Mouse (Mus musculus) granulocyte monocyte progenitor cell, adult 5-6 weeks (primary cell): ENCODE results near the gene Gdf9. TPM values are rescaled to one million over a fixed set of nuclear protein-coding genes. Genes with fewer than 3 reads are reported as not detected.

Experiments
- ATAC-seq: replicated peaks from 2 replicates; pipeline ENCODE4 v1.8.0; 2016; ENCODE audit warnings: mild to moderate bottlenecking, moderate TSS enrichment, inconsistent platforms; ENCODE audit not compliant: poor library complexity, severe bottlenecking
- total RNA-seq, 2 experiments: library from RNA; stranded (forward) in 1 of 2; stranded (reverse) in 1 of 2; fragments of 200-712, 200-1000 nt in 1 of 2; fragments of >200 nt in 1 of 2; fragmentation: Nextera tagmentation in 1 of 2; gene quantifications; 2 replicates each; pipeline ENCODE4 v1.2.3; 2014 to 2017

Gene Gdf9
- total RNA-seq, 2 experiments from 2014 or later = 0.57 to 1.2 TPM

DNA sequence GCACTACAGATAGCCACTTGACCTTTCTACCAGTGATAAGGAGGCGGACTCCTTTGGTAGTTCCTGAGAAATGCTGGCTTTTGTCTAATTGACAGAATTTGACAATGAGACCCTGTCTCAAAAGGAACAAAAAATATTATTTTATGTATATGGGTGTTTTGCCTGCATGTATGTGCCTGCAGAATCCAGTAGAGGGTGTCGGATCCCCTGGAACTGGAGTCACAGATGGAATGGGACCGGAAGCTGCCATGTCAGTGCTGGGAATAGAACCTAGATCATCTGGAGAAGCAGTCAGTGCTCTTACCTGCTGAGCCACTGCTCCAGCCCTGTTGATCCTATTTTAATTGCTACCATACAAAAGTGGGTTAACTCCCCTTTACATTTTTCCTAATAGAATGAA is 41.9 kb downstream of the Gdf9 start:
- no peak for ATAC-seq

GRCm38 (mm10) chr11:53475620-53476019 is 44.8 kb downstream of the Gdf9 start:
- ATAC-seq = no peak

DNA sequence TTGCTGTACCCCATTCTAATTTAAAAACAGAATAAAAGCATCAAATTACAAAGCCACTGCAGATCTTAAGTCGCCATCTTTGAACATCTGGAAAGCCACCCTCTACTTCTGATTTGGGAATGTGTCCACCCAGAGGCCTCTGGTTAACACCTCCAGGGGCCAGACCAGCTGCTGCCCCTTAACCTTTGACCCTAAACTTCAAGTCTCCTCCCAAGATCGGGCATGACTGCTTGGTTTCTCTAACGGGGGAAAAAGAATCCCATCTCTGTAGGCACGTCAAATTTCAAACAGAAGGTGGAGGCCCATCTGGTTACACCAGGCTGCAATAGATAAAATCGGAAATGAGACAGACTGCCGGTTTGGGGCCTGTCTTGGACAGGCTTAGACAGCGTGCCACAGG is 47.0 kb downstream of the Gdf9 start:
- ATAC-seq = no peak

- ATAC-seq = peak; percentile 19
Measured at GRCm38 (mm10) chr11:53478383-53479170, 47.8 kb downstream of the Gdf9 start.

- ATAC-seq = no peak; the same call in 1 of the 2 replicates
Measured at GRCm38 (mm10) chr11:53479171-53479782, 48.5 kb downstream of the Gdf9 start.

DNA sequence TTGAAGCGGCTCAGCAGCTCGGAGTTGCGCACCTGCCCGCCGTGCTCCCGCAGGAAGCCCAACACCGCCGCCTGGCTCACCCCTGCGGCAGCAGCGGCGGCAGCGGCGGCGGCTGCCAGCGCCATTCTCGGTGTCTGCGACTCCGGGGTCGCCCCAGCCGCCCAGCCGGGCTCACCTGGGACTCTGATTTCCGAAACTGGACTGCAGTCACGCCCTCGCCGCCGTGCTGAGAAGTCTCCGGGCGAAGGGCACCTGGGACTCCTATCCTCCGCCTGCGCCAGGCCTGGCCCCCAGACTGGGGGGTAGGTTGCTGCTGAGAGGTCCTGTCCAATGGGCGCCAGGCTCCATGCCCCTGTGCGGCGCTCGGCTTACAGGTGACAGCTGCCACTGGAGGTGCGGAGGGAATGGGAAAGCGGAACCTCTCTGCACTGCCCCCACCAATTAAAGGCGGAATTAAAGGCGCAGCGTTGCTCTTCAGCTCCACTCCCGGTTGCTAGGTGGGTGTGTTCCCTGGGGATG is 49.0 kb downstream of the Gdf9 start, which contains the start of the genes Gm9945 and Sowaha:
Gm9945 (plus strand) TSS at position 384 of the 519 bp plus-strand sequence.
Sowaha (minus strand) TSS at position 492 of the 519 bp plus-strand sequence.
- ATAC-seq = peak; percentile 63

- ATAC-seq = no peak
Measured at GRCm38 (mm10) chr11:53481088-53481730, 50.4 kb downstream of the Gdf9 start.

GRCm38 (mm10) chr11:53483159-53483891 is 52.5 kb downstream of the Gdf9 start:
- ATAC-seq = no peak

DNA sequence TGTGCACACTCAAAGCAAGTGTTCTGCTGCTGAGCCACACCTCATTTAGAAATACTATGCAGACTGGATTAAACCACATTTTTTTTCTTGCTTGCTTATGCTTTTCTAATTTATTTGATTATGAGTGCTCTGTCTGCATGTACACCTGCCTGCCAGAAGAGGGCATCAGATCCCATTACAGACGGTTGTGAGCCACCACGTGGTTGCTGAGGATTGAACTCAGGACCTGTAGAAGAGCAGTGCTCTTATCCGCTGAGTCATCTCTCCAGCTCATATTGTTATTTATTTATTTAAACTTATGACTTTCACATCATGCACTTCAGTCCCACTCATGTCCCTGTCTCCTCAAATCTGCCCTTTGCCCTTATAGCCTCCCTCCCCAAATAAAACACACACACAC is 54.9 kb downstream of the Gdf9 start:
- no peak for ATAC-seq

- no peak for ATAC-seq
Measured at GRCm38 (mm10) chr11:53486351-53486750, 55.5 kb downstream of the Gdf9 start.

- peak; percentile 30 for ATAC-seq
Measured at GRCm38 (mm10) chr11:53486822-53487594, 56.2 kb downstream of the Gdf9 start.

Other genes starting within 250 kb of the Gdf9 start
- gene Hspa4, start 130.6 kb upstream of the Gdf9 start, total RNA-seq (2014; fragmentation: Nextera tagmentation) = 120 and 123 TPM in 2 replicates
- 507 and 516 TPM in 2 replicates for gene Hspa4, start 130.6 kb upstream of the Gdf9 start, total RNA-seq (2017)
- 18.5 TPM in 2 replicates for gene Zcchc10, start 106.3 kb upstream of the Gdf9 start, total RNA-seq (2014; fragmentation: Nextera tagmentation)
- 7.4 and 10.3 TPM in 2 replicates for gene Zcchc10, start 106.3 kb upstream of the Gdf9 start, total RNA-seq (2017)
- 52.9 and 69.9 TPM in 2 replicates for gene Aff4, start 80.2 kb upstream of the Gdf9 start, total RNA-seq (2014; fragmentation: Nextera tagmentation)
- 42.4 and 95.9 TPM in 2 replicates for gene Aff4, start 80.2 kb upstream of the Gdf9 start, total RNA-seq (2017)
- not detected in 2 replicates for gene Leap2, start 7.9 kb upstream of the Gdf9 start, total RNA-seq (2014; fragmentation: Nextera tagmentation)
- gene Leap2, start 7.9 kb upstream of the Gdf9 start, total RNA-seq (2017) = not detected in 2 replicates
- 221 and 287 TPM in 2 replicates for gene Uqcrq, start 192 bp upstream of the Gdf9 start, total RNA-seq (2014; fragmentation: Nextera tagmentation)
- 66.7 and 91.9 TPM in 2 replicates for gene Uqcrq, start 192 bp upstream of the Gdf9 start, total RNA-seq (2017)
- not detected in 2 replicates for gene Gm10447, start 26.1 kb downstream of the Gdf9 start, total RNA-seq (2014; fragmentation: Nextera tagmentation)
- gene Gm10447, start 26.1 kb downstream of the Gdf9 start, total RNA-seq (2017) = not detected in 2 replicates
- 0.30 TPM in 1 of 2 replicates, not detected in the other for gene Shroom1, start 26.2 kb downstream of the Gdf9 start, total RNA-seq (2014; fragmentation: Nextera tagmentation)
- not detected in 2 replicates for gene Shroom1, start 26.2 kb downstream of the Gdf9 start, total RNA-seq (2017)
- gene Gm9837, start 39.5 kb downstream of the Gdf9 start, total RNA-seq (2014; fragmentation: Nextera tagmentation) = not detected in 2 replicates
- gene Gm9837, start 39.5 kb downstream of the Gdf9 start, total RNA-seq (2017) = not detected in 2 replicates
- gene Gm9945, start 49.1 kb downstream of the Gdf9 start, total RNA-seq (2014; fragmentation: Nextera tagmentation) = not detected in 2 replicates
- gene Gm9945, start 49.1 kb downstream of the Gdf9 start, total RNA-seq (2017) = not detected in 2 replicates
- not detected in 2 replicates for gene Sowaha, start 49.3 kb downstream of the Gdf9 start, total RNA-seq (2014; fragmentation: Nextera tagmentation)
- not detected in 2 replicates for gene Sowaha, start 49.3 kb downstream of the Gdf9 start, total RNA-seq (2017)
- gene Sept8, start 88.2 kb downstream of the Gdf9 start, total RNA-seq (2014; fragmentation: Nextera tagmentation) = 4.4 and 4.9 TPM in 2 replicates
- 4.4 and 5.7 TPM in 2 replicates for gene Sept8, start 88.2 kb downstream of the Gdf9 start, total RNA-seq (2017)
- gene Kif3a, start 136.4 kb downstream of the Gdf9 start, total RNA-seq (2014; fragmentation: Nextera tagmentation) = 7.5 and 11.8 TPM in 2 replicates
- 2.4 and 5.7 TPM in 2 replicates for gene Kif3a, start 136.4 kb downstream of the Gdf9 start, total RNA-seq (2017)
- gene Il4, start 187.6 kb downstream of the Gdf9 start, total RNA-seq (2014; fragmentation: Nextera tagmentation) = 1.5 TPM in 1 of 2 replicates, not detected in the other
- gene Il4, start 187.6 kb downstream of the Gdf9 start, total RNA-seq (2017) = not detected in 2 replicates
- gene Il13, start 203.7 kb downstream of the Gdf9 start, total RNA-seq (2014; fragmentation: Nextera tagmentation) = not detected in 2 replicates
- not detected in 2 replicates for gene Il13, start 203.7 kb downstream of the Gdf9 start, total RNA-seq (2017)